Mouse (Mus musculus) forelimb bud, embryonic 11.5 days (tissue): ENCODE data around the gene Cyp2c54.
"Not testable (repeated sequence)": the region's sequence is repeated elsewhere in the genome, so short reads cannot be mapped to it uniquely, and the experiment has no call there.

Source experiments
- DNase-seq: peaks from one replicate; pipeline ENCODE4 v3.0.0-alpha.2; 2012; ENCODE audit warnings: low read depth, low spot score

Gene Cyp2c54

DNA sequence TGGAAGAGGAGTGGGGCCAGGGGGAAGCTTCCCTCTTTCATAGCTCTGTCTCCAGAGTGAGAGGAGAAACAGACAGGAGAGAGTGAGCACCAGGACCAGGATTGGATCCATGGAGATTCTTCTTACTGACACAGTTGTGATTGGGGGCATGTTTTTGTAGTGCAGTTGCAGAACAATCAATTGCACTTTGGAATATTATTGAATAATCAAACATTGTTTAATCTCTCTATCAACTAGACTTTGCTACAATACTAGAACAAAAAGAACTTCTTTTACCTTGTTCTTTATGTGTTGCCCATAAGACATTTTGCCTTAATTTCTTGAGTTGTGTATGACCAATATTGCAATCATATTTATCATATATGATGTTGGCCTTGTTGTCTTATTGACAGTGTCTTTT is at the start of gene Cyp2c54:
Gene Cyp2c54, minus strand, starts transcription at position 127 of the 400 bp plus-strand sequence.
- no peak for DNase-seq

DNA sequence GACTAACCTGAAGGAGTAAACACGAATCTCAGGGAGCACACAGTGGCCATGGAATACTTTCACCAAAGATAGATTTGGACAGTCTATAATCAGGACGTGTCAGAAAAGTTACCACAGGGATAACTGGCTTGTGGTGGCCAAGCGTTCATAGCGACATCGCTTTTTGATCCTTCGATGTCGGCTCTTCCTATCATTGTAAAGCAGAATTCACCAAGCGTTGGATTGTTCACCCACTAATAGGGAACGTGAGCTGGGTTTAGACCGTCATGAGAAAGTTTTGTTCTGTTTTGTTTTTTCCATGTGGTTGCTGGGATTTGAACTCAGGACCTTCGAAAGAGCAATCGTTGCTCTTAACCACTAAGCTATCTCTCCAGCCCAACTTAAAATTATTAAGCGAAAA is 46.0 kb upstream of the Cyp2c54 start:
- not testable (repeated sequence) for DNase-seq

DNA sequence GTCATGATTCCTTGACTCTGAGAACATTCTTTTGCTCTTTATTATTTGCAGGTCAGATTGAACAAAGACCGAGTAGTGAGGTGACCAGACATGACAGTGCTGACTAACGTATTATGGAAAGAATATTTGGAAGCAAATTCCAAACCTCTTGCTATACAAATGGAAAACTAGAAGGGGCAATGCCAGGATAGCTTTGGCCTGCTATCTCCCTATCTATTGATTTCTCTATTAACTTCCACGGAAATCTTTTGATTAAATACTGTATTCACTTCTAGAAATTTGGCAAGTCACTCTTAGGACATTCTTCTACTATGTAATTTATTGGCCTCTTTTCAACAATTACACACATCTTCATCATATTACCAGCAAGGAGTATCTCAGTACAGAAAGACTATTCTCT is 17.5 kb upstream of the Cyp2c54 start:
- DNase-seq, result no peak

DNA sequence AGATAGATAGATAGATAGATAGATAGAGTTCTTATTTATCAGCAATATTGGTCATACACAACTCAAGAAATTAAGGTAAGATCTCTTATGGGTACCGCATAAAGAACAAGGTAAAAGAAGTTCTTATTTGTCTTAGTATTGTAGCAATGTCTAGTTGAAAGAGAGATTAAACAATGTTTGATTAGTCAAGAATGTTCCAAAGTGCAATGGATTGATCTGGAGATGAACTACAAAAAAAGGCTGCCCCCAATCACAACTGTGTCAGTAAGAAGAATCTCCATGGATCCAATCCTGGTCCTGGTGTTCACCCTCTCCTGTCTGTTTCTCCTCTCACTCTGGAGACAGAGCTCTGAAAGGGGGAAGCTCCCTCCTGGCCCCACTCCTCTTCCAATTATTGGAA is 15.8 kb upstream of the Cyp2c54 start, which contains the start of gene Cyp2c50:
Gene Cyp2c50, plus strand, starts transcription at position 268 of the 400 bp plus-strand sequence.
- DNase-seq, result not testable (repeated sequence)

DNA sequence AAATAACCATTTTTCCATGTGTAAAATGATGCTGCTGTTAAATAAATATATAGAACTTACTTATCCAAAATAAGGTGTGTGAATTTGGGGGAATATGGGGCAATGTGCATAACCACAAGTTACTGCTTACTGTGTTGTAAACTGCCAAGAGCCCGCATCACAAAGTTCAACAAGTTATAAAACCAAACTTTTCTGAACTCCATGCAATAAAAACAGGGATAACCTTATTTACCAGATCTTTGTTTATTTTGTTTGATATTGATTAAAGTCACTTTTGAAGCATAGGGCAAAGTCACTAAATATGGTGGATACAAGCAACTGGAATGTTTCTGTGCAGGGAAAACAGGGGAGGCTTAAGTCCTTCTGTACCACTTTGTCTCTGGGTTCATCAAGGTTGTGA is 14.8 kb upstream of the Cyp2c54 start:
- no peak for DNase-seq

DNA sequence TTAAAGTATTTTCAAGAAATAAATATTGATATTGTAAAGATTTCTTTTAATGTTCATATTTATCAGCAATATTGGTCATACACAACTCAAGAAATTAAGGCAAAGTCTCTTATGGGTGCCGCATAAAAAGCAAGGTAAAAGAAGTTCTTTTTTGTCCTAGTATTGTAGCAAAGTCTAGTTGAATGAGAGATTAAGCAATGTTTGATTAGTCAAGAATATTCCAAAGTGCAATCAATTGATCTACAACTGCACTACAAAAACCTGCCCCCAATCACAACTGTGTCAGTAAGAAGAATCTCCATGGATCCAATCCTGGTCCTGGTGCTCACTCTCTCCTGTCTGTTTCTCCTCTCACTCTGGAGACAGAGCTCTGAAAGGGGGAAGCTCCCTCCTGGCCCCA is 81.5 kb downstream of the Cyp2c54 start, which contains the start of gene Cyp2c37:
Gene Cyp2c37, plus strand, starts transcription at position 285 of the 400 bp plus-strand sequence.
- not testable (repeated sequence) for DNase-seq

DNA sequence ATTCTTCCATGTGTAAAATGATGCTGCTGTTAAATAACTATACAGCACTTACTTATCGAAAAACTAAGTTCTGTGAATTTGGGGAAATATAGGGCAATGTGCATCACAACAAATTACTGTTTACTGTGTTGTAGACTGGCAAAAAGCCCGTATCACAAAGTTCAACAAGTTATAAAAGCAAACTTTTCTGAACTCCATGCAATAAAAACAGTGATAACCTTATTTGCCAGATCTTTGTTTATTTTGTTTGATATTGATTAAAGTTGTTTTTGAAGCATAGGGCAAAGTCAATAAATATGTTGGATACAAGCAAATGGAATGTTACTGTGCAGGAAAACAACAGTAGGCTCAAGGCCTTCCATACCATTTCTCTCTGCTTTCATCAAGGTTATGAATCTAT is 84.2 kb downstream of the Cyp2c54 start:
- DNase-seq, result no peak
